Mouse (Mus musculus) layer of hippocampus, postnatal 25 days (tissue): ENCODE results near the gene Dcdc2b. TPM values are rescaled to one million over a fixed set of nuclear protein-coding genes. Genes with fewer than 3 reads are reported as not detected.

Experiments used
- DNase-seq, 2 experiments: peaks; one replicate each; pipeline ENCODE4 v3.0.0; 2022; ENCODE audit warnings: mixed read lengths in 2 of 2, low spot score in 1 of 2; ENCODE audit errors: extremely low spot score in 1 of 2
- total RNA-seq, 2 experiments: library from RNA; stranded (reverse); gene quantifications; 2 replicates each; pipeline ENCODE4 v1.2.3; 2021

Dcdc2b gene
- total RNA-seq, 2 experiments from 2014 or later, result 3.6 to 6.8 TPM

DNA sequence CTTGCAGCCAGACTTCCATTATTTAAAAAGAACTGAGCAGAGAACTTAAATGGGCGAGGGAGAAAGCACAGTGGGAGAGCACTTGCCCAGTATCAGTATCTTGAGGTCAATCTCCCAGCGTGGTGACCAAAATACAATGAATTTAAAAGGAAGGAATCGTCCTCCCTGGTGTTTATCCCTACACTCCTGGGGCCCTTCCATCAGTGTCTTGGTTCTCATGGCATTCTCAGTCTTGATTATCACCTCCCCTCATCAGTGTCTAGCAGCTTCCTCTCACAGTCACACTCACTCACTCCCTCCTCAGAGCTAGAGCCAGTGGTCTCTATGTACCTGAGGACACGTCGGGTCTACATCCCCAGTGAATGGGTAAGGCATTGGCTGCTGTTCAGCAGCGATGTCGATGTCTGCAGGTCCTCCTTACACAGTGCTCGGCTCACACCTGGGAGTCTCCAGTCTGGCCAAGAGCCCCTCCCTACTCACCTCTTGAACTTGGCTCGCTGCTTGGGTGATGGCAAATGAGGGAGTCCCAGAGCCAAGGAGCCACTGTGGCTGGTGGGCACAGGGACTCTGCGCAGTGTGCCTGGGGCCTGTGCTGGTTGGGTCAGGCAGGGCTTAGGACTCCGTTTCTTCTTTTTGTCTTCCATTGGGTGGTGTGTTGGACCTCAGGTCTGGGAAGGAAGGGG is 8.2 kb upstream of the Dcdc2b start:
- no peak for DNase-seq

- DNase-seq, result no peak
These were observed 7.3 kb upstream of the Dcdc2b start for GRCm38 (mm10) chr4:129621283-129621841.

- DNase-seq, result no peak
These were observed 6.6 kb upstream of the Dcdc2b start for GRCm38 (mm10) chr4:129620419-129621282.

DNA sequence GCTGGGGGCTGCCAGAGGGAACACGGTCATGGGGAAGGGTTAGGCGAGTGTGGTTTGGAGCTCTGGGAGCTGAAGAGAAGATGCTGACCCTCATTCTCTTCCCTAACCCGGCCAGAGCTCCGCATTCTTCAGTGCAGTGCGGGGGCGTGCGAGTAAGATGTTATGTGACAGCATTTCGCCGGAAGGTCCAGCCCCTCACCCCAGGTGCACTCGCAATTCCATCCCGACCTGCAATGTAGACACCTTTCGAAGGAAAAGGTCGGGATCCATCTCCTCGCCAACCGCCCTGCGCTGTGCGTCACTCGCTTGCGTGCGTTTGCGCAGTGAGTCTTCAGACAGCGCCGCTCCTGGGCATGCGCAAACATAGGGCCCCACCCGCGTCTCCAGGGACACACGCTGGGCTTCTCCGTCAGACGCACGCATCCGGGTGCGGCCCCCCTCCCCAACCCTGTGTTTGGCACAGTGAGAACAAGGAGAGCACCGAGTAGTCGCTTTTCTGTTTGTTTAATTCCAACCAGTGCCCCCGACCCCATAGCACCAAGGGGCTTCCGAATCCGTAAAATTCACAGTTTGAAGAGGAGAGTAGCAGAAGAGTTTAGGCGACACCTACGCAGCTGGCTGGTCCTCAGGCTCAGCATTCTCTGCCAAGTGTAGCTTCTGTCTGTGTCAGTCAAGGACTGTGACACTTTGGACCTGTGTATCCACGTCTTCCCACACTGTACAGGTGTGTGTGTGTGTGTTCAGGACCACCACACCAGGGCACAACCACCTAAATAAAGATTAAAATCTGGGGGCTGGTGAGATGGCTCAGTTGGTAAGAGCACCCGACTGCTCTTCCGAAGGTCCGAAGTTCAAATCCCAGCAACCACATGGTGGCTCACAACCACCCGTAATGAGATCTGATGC is 5.0 kb upstream of the Dcdc2b start, which contains the start of gene Iqcc:
Gene Iqcc (minus strand): TSS at position 314 of the 906 bp plus-strand sequence.
- peak; percentile 83 to 95 for DNase-seq

- no peak for DNase-seq
These were observed 4.0 kb upstream of the Dcdc2b start for GRCm38 (mm10) chr4:129618031-129618430.

GRCm38 (mm10) chr4:129617121-129617641 is 3.1 kb upstream of the Dcdc2b start:
- no peak for DNase-seq

DNA sequence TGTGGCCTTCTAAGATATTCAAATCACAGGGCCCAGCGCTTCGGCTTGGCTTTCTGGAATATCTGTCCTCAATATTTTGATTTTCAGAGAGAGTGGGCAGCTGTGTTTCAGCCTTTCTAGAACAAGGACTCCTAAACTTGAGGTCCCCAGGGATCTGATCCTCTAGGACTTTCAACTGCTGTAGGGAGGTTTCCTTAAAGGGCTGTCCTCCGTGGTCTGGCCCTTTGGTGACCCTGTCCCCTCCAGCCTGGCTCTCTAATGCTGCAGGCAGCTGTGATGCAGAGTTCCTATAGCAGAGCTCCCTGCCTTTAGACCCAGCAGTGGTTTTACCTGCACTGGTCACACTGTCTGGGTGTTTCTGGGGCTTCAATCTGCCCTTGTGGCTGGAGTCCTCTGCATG is 2.6 kb upstream of the Dcdc2b start:
- no peak for DNase-seq

DNA sequence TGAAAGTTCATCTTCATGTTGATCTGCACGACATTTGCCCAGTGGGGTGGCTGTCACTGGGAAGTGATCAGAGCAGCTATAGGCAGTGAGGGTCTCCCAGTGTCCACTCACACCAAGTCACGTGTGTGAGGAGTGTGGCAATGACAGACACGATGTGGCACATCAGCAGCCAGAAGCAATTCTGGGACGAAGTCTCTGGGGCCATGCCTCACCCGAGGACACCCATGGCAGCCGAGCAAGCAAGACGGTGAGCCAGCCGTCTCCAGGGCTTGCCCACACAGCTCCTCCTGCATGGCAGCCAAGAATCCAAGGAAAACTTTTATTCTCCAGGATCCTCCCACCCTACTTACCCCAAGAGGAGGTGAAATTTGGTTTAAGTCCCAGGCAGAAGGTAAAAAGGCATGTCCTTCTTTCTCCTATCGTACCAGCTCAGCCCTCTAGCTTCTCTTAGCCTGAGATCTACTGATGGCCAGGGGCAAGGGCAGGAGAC is 1.8 kb upstream of the Dcdc2b start:
- DNase-seq, result no peak

DNA sequence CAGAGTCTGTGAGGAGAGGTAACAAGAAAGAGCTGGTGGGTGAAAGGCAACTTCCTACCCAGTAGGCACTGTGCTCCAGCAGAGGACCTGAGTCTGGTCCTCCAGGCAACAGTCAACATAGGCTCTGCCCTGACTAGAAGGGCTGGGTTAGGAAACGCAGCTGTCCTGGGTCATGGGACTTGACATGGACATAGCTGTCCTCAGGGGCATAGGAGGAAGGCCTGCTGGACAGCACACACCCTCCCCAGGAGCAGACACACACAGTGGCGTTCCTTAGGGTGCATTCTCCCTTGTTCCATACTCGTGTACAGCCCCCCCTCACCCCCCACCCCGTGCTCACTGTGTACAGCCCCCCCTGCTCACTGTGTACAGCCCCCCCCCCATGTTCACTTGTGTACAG is 3.6 kb downstream of the Dcdc2b start:
- no peak for DNase-seq

GRCm38 (mm10) chr4:129610026-129610425 is 4.0 kb downstream of the Dcdc2b start:
- no peak for DNase-seq

DNA sequence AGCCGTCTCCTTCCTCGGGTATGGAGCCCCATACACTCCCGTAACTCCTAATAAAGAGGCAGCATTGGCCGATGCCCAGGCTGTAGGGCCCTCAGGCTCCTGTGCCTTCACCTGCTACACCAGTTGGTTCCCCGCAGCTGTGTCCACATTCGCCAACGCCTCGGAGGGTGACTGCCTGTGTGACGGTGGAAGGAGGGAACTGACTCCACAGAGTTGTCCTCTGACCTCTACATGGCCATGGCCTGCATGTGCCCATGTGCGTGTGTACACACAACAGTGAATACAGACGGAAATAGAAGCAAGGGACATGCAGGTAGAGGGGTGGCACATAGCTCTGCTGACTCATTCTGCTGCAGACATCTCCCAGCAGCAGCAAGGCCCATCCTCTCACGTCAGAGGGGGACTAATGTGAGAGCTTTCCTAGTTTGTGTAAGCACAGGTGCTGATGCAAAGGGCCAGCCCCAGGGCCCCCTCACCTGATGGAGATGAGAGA is 4.9 kb downstream of the Dcdc2b start:
- no peak for DNase-seq

DNA sequence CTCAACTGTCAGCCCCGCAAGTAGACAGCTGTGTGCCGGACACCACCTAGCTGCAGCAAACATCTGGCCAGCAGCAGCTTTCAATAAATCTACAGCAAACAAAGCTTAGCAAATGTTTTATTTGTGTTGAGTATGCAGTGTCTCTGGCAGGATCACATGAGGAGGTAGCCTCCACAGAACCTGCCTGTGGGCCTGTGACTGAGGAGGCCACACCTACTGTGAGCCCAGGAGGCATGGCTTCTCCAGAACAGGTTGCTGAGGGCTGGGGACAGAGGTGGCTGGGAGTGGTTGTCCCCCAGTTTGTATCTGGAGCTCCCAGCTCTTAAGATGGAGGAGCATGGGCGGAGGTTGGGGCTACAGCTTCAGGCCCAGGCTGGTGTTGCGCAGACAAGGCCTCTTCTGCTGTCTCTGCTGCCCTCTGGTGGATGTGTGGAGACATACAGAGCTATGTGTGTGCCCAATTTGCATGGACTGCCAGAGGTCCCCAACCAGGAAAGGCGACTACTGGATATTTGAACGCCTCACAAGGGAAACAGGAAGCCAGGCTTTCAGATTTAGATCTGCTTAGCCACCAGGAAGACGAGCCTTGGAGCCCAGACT is 5.5 kb downstream of the Dcdc2b start:
- DNase-seq, result peak in 1 of 2 experiments; percentile 76

DNA sequence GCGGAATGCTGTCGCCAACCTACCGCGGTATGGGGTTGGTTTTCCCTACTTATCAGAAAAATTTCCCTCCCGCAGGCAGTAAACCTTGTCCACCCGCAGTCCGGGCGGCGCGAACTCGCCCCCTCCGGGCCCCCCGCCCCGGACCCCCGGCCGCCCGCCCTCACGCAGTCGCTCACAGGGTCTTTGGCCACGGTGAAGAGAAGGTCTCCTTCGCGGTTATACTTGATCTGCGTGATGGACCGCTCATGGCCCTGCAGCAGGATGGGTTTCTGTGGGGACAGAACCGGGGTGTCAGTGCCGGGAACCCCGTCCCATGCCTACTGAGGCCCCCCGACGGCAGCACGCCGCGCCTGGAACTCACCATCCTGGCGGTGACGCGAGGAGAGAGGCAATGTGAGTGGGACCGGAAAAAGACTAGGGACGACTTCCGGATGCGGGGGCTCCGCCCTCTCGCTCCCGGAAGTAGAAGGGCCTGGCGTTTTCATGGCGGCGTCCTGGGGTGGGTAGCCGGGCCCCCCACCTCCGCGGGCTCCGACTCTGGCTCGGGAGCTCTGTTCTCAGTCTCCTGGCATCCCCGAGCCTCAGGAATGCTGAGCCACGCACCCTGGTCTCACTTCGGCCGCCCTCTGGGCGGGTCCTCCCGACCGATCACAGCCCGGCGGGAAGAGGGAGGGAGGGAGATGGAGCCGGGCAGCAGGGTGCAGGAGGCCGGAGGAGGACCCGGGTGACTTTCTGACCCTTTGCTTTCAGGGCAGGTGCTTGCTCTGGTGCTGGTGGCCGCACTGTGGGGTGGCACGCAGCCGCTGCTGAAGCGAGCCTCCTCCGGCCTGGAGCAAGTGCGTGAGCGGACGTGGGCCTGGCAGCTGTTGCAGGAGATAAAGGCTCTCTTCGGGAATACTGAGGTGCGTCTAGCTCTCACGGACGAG is 13.6 kb downstream of the Dcdc2b start, which contains the start of the genes Eif3i and Tmem234:
Gene Eif3i (minus strand): TSS at position 416 of the 926 bp plus-strand sequence.
Gene Tmem234 (plus strand): TSS at position 436 of the 926 bp plus-strand sequence.
- peak; percentile 66 to 72 for DNase-seq

- DNase-seq, result no peak
These were observed 25.2 kb downstream of the Dcdc2b start for GRCm38 (mm10) chr4:129588865-129589264.

DNA sequence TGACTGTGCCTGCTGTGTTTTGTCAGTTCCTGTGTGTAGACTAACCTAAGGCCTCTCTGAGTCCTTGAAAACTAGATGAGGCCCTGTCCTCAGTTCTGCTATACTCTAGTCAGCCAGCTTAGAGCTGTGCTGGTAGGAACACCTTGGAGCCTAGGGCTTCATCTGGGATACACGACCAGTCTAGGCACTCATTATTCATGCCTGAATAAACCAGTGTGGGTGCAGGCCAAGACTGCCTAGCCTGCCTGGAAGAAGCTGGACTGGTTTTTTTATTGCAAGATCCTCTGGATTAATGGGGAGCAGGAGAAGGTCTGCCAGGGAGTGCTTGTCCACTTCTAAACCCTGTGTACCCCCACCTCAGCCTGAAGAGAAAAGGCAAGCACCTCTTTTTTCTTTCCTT is 27.1 kb downstream of the Dcdc2b start:
- no peak for DNase-seq

DNA sequence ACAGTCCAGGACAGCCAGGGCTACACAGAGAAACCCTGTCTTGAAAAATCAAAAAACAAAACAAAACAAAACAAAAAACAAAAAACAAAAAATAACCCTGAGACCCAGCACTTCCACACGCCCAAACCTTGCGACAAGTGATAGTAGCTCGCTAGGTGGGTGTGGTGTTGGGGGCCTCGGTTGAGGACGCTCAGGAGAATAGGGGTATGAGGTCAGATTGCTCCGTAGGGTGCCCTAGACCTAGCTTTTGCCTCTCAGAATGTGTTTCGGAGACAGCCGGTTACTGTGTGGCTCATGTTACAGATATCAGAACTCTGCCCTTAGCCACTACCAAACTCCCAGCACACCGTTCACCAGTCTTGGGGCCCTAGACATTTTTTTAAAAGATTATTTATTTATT is 28.3 kb downstream of the Dcdc2b start:
- DNase-seq, result no peak

- DNase-seq, result peak; percentile 68 to 89
These were observed 29.0 kb downstream of the Dcdc2b start for GRCm38 (mm10) chr4:129584884-129585608.
